Mouse (Mus musculus): ENCODE data around the gene Dlk1.

DNA sequence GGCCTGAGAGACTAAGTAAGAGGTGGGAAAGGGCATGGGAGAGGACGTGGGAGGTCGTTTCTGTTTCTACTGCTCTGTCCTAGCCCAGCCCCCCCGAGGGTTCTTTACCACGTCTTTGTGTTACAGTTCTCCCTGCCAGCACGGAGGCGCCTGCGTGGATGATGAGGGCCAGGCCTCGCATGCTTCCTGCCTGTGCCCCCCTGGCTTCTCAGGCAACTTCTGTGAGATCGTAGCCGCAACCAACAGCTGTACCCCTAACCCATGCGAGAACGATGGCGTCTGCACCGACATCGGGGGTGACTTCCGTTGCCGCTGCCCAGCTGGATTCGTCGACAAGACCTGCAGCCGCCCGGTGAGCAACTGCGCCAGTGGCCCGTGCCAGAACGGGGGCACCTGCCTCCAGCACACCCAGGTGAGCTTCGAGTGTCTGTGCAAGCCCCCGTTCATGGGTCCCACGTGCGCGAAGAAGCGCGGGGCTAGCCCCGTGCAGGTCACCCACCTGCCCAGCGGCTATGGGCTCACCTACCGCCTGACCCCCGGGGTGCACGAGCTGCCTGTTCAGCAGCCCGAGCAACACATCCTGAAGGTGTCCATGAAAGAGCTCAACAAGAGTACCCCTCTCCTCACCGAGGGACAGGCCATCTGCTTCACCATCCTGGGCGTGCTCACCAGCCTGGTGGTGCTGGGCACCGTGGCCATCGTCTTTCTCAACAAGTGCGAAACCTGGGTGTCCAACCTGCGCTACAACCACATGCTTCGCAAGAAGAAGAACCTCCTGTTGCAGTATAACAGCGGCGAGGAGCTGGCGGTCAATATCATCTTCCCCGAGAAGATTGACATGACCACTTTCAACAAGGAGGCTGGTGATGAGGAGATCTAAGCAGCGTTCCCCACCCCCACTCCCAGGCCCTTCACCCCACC lies 7.1 kb downstream of the Dlk1 start:
- TF ChIP-seq CTCF (IDR thresholded peaks at IDR 0.05; ENCODE audit: low read depth, low read length) (no peak), POLR2A (IDR thresholded peaks at IDR 0.05; ENCODE audit: extremely low read depth, insufficient read depth, low read length) (no peak)

All from liver, adult 2 months (tissue).